Comparison of ENCODE assay signal across 13 mouse cellular contexts in the genomic region with DNA sequence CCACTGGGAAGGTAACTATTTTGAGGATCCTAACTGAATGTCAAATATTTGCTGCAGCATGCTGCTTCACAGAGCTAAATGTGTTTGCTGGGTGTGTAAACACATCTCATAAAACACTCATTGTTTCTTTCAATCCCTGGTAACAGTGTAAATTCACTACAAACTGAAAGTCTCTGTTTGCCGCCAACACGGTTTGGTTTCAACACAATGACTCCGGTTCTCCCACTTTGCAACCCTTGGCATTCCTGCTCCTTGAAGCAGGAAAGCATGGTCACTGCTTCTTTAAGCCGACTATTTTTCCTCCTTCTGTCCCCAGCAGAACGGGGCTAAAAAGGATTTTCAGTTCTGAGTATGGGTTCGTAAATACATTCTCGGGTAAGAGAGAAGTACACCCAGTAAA.
A peak's percentile ranks its signal among the peaks of the same experiment; 100 is the strongest.
DNase-seq lines count a peak whose midpoint lies in the region; ATAC-seq and TF ChIP-seq lines count a peak whose summit lies in the region.
"Had no signal": no experiment of that assay in that cellular context is flagged by ENCODE, and none has a peak within 500 bp of the region (broad histone marks: within the 10 kb centered on the region; RNA-seq: fewer than 3 reads in every experiment).

No protein-coding gene starts in this region.

- H3K27me3 ChIP-seq in forebrain, embryonic 15.5 days = no peaks in the 10 kb centered on the region
- no peaks in the 10 kb centered on the region for H3K27me3 ChIP-seq in forebrain, embryonic 10.5 days (ENCODE audit: poor library complexity, severe bottlenecking)
- no peaks in the 10 kb centered on the region for H3K27me3 ChIP-seq in lung, postnatal 0 days (replicated peaks; ENCODE audit: insufficient read depth, low read length)
- no peaks in the 10 kb centered on the region for H3K27me3 ChIP-seq in stomach, embryonic 15.5 days (replicated peaks)
- H3K27me3 ChIP-seq: embryonic facial prominence, embryonic 13.5 days; megakaryocyte, embryonic 14.5 days; Patski had no signal

- no peak overlapping the region for H3K4me2 ChIP-seq in forebrain, embryonic 15.5 days (replicated peaks)
- 0 out of 2 replicates have a peak overlapping the region, but pooled peaks have one; percentile 15 for H3K4me2 ChIP-seq in lung, postnatal 0 days (replicated peaks; ENCODE audit: low read depth, low read length)
- H3K4me2 ChIP-seq in stomach, embryonic 15.5 days = peak overlapping the region; percentile 16; the same call in 1 of the 2 replicates
- H3K4me2 ChIP-seq: embryonic facial prominence, embryonic 13.5 days; liver, embryonic 11.5 days had no signal

- TF ChIP-seq CTCF in left cerebral cortex, adult 2 months (IDR thresholded peaks at IDR 0.05) = no peak
- TF ChIP-seq CTCF in lung, postnatal 0 days (IDR thresholded peaks at IDR 0.05) = no peak

- peaks cover 19% of the 10 kb centered on the region for H3K4me1 ChIP-seq in forebrain, embryonic 15.5 days
- peaks cover 33% of the 10 kb centered on the region for H3K4me1 ChIP-seq in forebrain, embryonic 10.5 days
- H3K4me1 ChIP-seq in lung, postnatal 0 days (ENCODE audit: insufficient read depth, low read depth, low read length) = peaks cover 7% of the 10 kb centered on the region; the same call in 1 of the 2 replicates
- no peaks in the 10 kb centered on the region for H3K4me1 ChIP-seq in stomach, embryonic 15.5 days

- TF ChIP-seq EP300 in lung, postnatal 0 days (IDR thresholded peaks at IDR 0.05) = peak; percentile 32; the same call in 1 of the 2 replicates

- H3K9me3 ChIP-seq in forebrain, embryonic 15.5 days = no peaks in the 10 kb centered on the region
- H3K9me3 ChIP-seq in forebrain, embryonic 10.5 days = no peaks in the 10 kb centered on the region
- no peaks in the 10 kb centered on the region for H3K9me3 ChIP-seq in lung, postnatal 0 days (ENCODE audit: low read length)
- no peaks in the 10 kb centered on the region for H3K9me3 ChIP-seq in stomach, embryonic 15.5 days
- H3K9me3 ChIP-seq: embryonic facial prominence, embryonic 13.5 days; megakaryocyte, embryonic 14.5 days had no signal

- no peaks in the 10 kb centered on the region for H3K36me3 ChIP-seq in forebrain, embryonic 15.5 days
- H3K36me3 ChIP-seq in forebrain, embryonic 10.5 days (replicated peaks) = no peaks in the 10 kb centered on the region
- H3K36me3 ChIP-seq in lung, postnatal 0 days (ENCODE audit: insufficient read depth, low read length) = no peaks in the 10 kb centered on the region
- no peaks in the 10 kb centered on the region for H3K36me3 ChIP-seq in stomach, embryonic 15.5 days
- H3K36me3 ChIP-seq: embryonic facial prominence, embryonic 13.5 days had no signal

- no peak for DNase-seq in forebrain, embryonic 10.5 days (ENCODE audit: extremely low spot score, low spot score)
- no peak for DNase-seq in left cerebral cortex, adult 2 months (ENCODE audit: extremely low spot score in 1 of 2, low spot score in 2 of 2)
- DNase-seq in left cerebral cortex, adult 18-20 months (ENCODE audit: low spot score in 2 of 2) = no peak
- DNase-seq in lung, postnatal 0 days (ENCODE audit: low spot score) = peak; percentile 74
- no peak for DNase-seq in urinary bladder, postnatal 25 days (ENCODE audit: low spot score)
- no peak for DNase-seq in adrenal gland, adult 8-10 months
- DNase-seq: cerebellum, postnatal 25 days had no signal

- peak overlapping the region; percentile 23 for H3K27ac ChIP-seq in forebrain, embryonic 15.5 days (replicated peaks)
- no peak overlapping the region for H3K27ac ChIP-seq in forebrain, embryonic 10.5 days
- peak overlapping the region; percentile 64 for H3K27ac ChIP-seq in left cerebral cortex, adult 2 months
- no peak overlapping the region for H3K27ac ChIP-seq in lung, postnatal 0 days (ENCODE audit: low read length)
- peak overlapping the region; percentile 1; the same call in 1 of the 2 replicates for H3K27ac ChIP-seq in stomach, embryonic 15.5 days
- H3K27ac ChIP-seq: embryonic facial prominence, embryonic 13.5 days had no signal

- H3K4me3 ChIP-seq in forebrain, embryonic 15.5 days = no peak overlapping the region
- H3K4me3 ChIP-seq in forebrain, embryonic 10.5 days = no peak overlapping the region
- H3K4me3 ChIP-seq in left cerebral cortex, adult 2 months = no peak overlapping the region
- no peak overlapping the region for H3K4me3 ChIP-seq in lung, postnatal 0 days (ENCODE audit: low read depth, low read length)
- no peak overlapping the region for H3K4me3 ChIP-seq in stomach, embryonic 15.5 days (replicated peaks)
- H3K4me3 ChIP-seq: embryonic facial prominence, embryonic 13.5 days; megakaryocyte, embryonic 14.5 days had no signal

- intact Hi-C loops in left cerebral cortex, adult 2 months (cut with DNase I) = no loop called here

- H3K9ac ChIP-seq in forebrain, embryonic 15.5 days (replicated peaks) = no peak overlapping the region
- H3K9ac ChIP-seq in lung, postnatal 0 days (replicated peaks; ENCODE audit: low read depth) = no peak overlapping the region
- no peak overlapping the region for H3K9ac ChIP-seq in stomach, embryonic 15.5 days
- H3K9ac ChIP-seq: embryonic facial prominence, embryonic 13.5 days had no signal

- no peak for ATAC-seq in forebrain, embryonic 15.5 days (replicated peaks)
- peak; percentile 62 for ATAC-seq in lung, postnatal 0 days
- no peak for ATAC-seq in stomach, embryonic 15.5 days (ENCODE audit: insufficient read depth, low FRiP score, low read depth)
- ATAC-seq: Patski had no signal

- 38% methylated on average over 7 of the region's 7 CpGs for WGBS in forebrain, embryonic 15.5 days
- WGBS in forebrain, embryonic 10.5 days = 60% methylated on average over 7 of the region's 7 CpGs
- WGBS in lung, postnatal 0 days = 23% methylated on average over 7 of the region's 7 CpGs
- 33% methylated on average over 7 of the region's 7 CpGs for WGBS in stomach, embryonic 15.5 days

Comparison
In these comparisons a context has a peak if more than half of its experiments do, and no peak if none do; other contexts are left out.
1. H3K27ac ChIP-seq: peak in forebrain, embryonic 15.5 days (single experiment), left cerebral cortex, adult 2 months (single experiment) and stomach, embryonic 15.5 days (single experiment); none in forebrain, embryonic 10.5 days (single experiment) and lung, postnatal 0 days (single experiment).